Mouse (Mus musculus) NIH3T3 (cell line): ENCODE results near the gene Rbm42.

ENCODE experiments used
- DNase-seq: peaks from one replicate; pipeline ENCODE4 v3.0.0-alpha.2; 2012; ENCODE audit warnings: low read depth

Gene Rbm42

GRCm38 (mm10) chr7:30615049-30615760 is 34.9 kb downstream of the Rbm42 start:
- no peak for DNase-seq

- peak; percentile 63 for DNase-seq
These were observed 35.7 kb downstream of the Rbm42 start for GRCm38 (mm10) chr7:30614454-30614853.

GRCm38 (mm10) chr7:30613529-30614112 is 36.5 kb downstream of the Rbm42 start:
- DNase-seq: peak; percentile 75

GRCm38 (mm10) chr7:30612654-30613402 is 37.3 kb downstream of the Rbm42 start, which contains the start of gene Upk1a:
Gene Upk1a, minus strand, starts transcription at chr7:30612847.
- no peak for DNase-seq

GRCm38 (mm10) chr7:30610043-30610442 is 40.1 kb downstream of the Rbm42 start:
- DNase-seq: no peak

GRCm38 (mm10) chr7:30608476-30608875 is 41.6 kb downstream of the Rbm42 start:
- DNase-seq: no peak

GRCm38 (mm10) chr7:30607706-30608309 is 42.3 kb downstream of the Rbm42 start:
- DNase-seq: peak; percentile 66

GRCm38 (mm10) chr7:30604944-30605343 is 45.2 kb downstream of the Rbm42 start:
- no peak for DNase-seq

- DNase-seq: no peak
These were observed 45.7 kb downstream of the Rbm42 start for GRCm38 (mm10) chr7:30604424-30604823.

- no peak for DNase-seq
These were observed 47.5 kb downstream of the Rbm42 start for GRCm38 (mm10) chr7:30602583-30602982.

GRCm38 (mm10) chr7:30600651-30601050 is 49.5 kb downstream of the Rbm42 start:
- DNase-seq: no peak

GRCm38 (mm10) chr7:30599933-30600353 is 50.2 kb downstream of the Rbm42 start:
- peak; percentile 37 for DNase-seq

GRCm38 (mm10) chr7:30598786-30599185 is 51.3 kb downstream of the Rbm42 start, which contains the start of gene Zbtb32:
Gene Zbtb32, minus strand, starts transcription at chr7:30598909.
- no peak for DNase-seq

- DNase-seq: no peak
These were observed 53.3 kb downstream of the Rbm42 start for GRCm38 (mm10) chr7:30596811-30597210.

GRCm38 (mm10) chr7:30596093-30596492 is 54.0 kb downstream of the Rbm42 start:
- DNase-seq: no peak

GRCm38 (mm10) chr7:30594510-30595024 is 55.5 kb downstream of the Rbm42 start:
- DNase-seq: no peak

GRCm38 (mm10) chr7:30593579-30594509 is 56.3 kb downstream of the Rbm42 start:
- DNase-seq: no peak

- DNase-seq: no peak
These were observed 57.2 kb downstream of the Rbm42 start for GRCm38 (mm10) chr7:30592772-30593423.

- no peak for DNase-seq
These were observed 58.5 kb downstream of the Rbm42 start for GRCm38 (mm10) chr7:30591605-30591951.
